Mouse (Mus musculus): ENCODE results near the gene Chpf2. TPM values are rescaled to one million over a fixed set of nuclear protein-coding genes. Genes with fewer than 3 reads are reported as not detected.

Gene Chpf2
- polyA plus RNA-seq, 1 experiment from 2014 or later, result 10.5 TPM

- Histone ChIP-seq H3K4me3 (replicated peaks) (no peak overlapping the region), H3K9me3 (replicated peaks) (no peaks in the 10 kb centered on the region), H3K4me2 (no peak overlapping the region), H3K27ac (replicated peaks) (no peak overlapping the region), H3K9ac (no peak overlapping the region), H3K4me1 (replicated peaks) (peaks cover 23% of the 10 kb centered on the region), H3K36me3 (replicated peaks) (no peaks in the 10 kb centered on the region), H3K27me3 (peaks cover 87% of the 10 kb centered on the region)
- WGBS (ENCODE audit: insufficient replicate concordance), result 37% methylated on average over 14 of the region's 14 CpGs
- ATAC-seq (ENCODE audit: insufficient read depth), result no peak
Measured at GRCm38 (mm10) chr5:24605980-24606665, 19.6 kb downstream of the Chpf2 start.

- Histone ChIP-seq H3K27me3 (peaks cover 54% of the 10 kb centered on the region), H3K4me3 (replicated peaks) (no peak overlapping the region), H3K9me3 (replicated peaks) (no peaks in the 10 kb centered on the region), H3K4me1 (replicated peaks) (0 out of 2 replicates have a peak, but pooled peaks cover 4% of the 10 kb centered on the region), H3K9ac (no peak overlapping the region), H3K4me2 (no peak overlapping the region), H3K27ac (replicated peaks) (no peak overlapping the region), H3K36me3 (replicated peaks) (no peaks in the 10 kb centered on the region)
- 13% methylated on average over 5 of the region's 5 CpGs for WGBS (ENCODE audit: insufficient replicate concordance)
- ATAC-seq (ENCODE audit: insufficient read depth), result no peak
Measured at GRCm38 (mm10) chr5:24609388-24609787, 22.8 kb downstream of the Chpf2 start.

GRCm38 (mm10) chr5:24611366-24612301, 25.1 kb downstream of the Chpf2 start:
- no peak overlapping the region for H3K9ac ChIP-seq
- no peak overlapping the region for H3K27ac ChIP-seq (replicated peaks)
- no peaks in the 10 kb centered on the region for H3K36me3 ChIP-seq (replicated peaks)
- no peak overlapping the region for H3K4me2 ChIP-seq
- WGBS (ENCODE audit: insufficient replicate concordance), result 58% methylated on average over 7 of the region's 7 CpGs
- H3K27me3 ChIP-seq, result peaks cover 32% of the 10 kb centered on the region
- H3K9me3 ChIP-seq (replicated peaks), result no peaks in the 10 kb centered on the region
- no peak for ATAC-seq (ENCODE audit: insufficient read depth)
- no peak overlapping the region for H3K4me3 ChIP-seq (replicated peaks)
- no peaks in the 10 kb centered on the region for H3K4me1 ChIP-seq (replicated peaks)

GRCm38 (mm10) chr5:24612302-24612649, 25.7 kb downstream of the Chpf2 start:
- no peak for ATAC-seq (ENCODE audit: insufficient read depth)
- WGBS (ENCODE audit: insufficient replicate concordance), result 72% methylated on average over 5 of the region's 5 CpGs
- Histone ChIP-seq H3K27me3 (peaks cover 25% of the 10 kb centered on the region), H3K9ac (no peak overlapping the region), H3K27ac (replicated peaks) (no peak overlapping the region), H3K4me2 (no peak overlapping the region), H3K36me3 (replicated peaks) (no peaks in the 10 kb centered on the region), H3K4me1 (replicated peaks) (no peaks in the 10 kb centered on the region), H3K9me3 (replicated peaks) (no peaks in the 10 kb centered on the region), H3K4me3 (replicated peaks) (no peak overlapping the region)

- WGBS (ENCODE audit: insufficient replicate concordance), result 53% methylated on average over 6 of the region's 6 CpGs
- H3K9ac ChIP-seq, result no peak overlapping the region
- no peaks in the 10 kb centered on the region for H3K36me3 ChIP-seq (replicated peaks)
- no peak overlapping the region for H3K27ac ChIP-seq (replicated peaks)
- ATAC-seq (ENCODE audit: insufficient read depth), result no peak
- peaks cover 2% of the 10 kb centered on the region; the same call in 1 of the 2 replicates for H3K27me3 ChIP-seq
- no peak overlapping the region for H3K4me2 ChIP-seq
- no peak overlapping the region for H3K4me3 ChIP-seq (replicated peaks)
- H3K9me3 ChIP-seq (replicated peaks), result no peaks in the 10 kb centered on the region
- H3K4me1 ChIP-seq (replicated peaks), result no peaks in the 10 kb centered on the region
Measured at GRCm38 (mm10) chr5:24615097-24615496, 28.6 kb downstream of the Chpf2 start.

GRCm38 (mm10) chr5:24618921-24619320, 32.4 kb downstream of the Chpf2 start:
- H3K9ac ChIP-seq, result no peak overlapping the region
- H3K9me3 ChIP-seq (replicated peaks), result no peaks in the 10 kb centered on the region
- no peak overlapping the region for H3K4me3 ChIP-seq (replicated peaks)
- no peak for ATAC-seq (ENCODE audit: insufficient read depth)
- H3K4me2 ChIP-seq, result no peak overlapping the region
- WGBS (ENCODE audit: insufficient replicate concordance), result 54% methylated on average over 3 of the region's 3 CpGs
- no peaks in the 10 kb centered on the region for H3K36me3 ChIP-seq (replicated peaks)
- H3K4me1 ChIP-seq (replicated peaks), result no peaks in the 10 kb centered on the region
- no peak overlapping the region for H3K27ac ChIP-seq (replicated peaks)
- peaks cover 36% of the 10 kb centered on the region for H3K27me3 ChIP-seq

- ATAC-seq (ENCODE audit: insufficient read depth), result no peak
- H3K4me1 ChIP-seq (replicated peaks), result no peaks in the 10 kb centered on the region
- no peaks in the 10 kb centered on the region for H3K9me3 ChIP-seq (replicated peaks)
- H3K4me3 ChIP-seq (replicated peaks), result no peak overlapping the region
- no peak overlapping the region for H3K27ac ChIP-seq (replicated peaks)
- WGBS (ENCODE audit: insufficient replicate concordance), result 57% methylated on average over 8 of the region's 8 CpGs
- H3K4me2 ChIP-seq, result no peak overlapping the region
- no peaks in the 10 kb centered on the region for H3K36me3 ChIP-seq (replicated peaks)
- peaks cover 48% of the 10 kb centered on the region for H3K27me3 ChIP-seq
- no peak overlapping the region for H3K9ac ChIP-seq
Measured at GRCm38 (mm10) chr5:24620116-24620515, 33.6 kb downstream of the Chpf2 start.

GRCm38 (mm10) chr5:24620626-24621025, 34.1 kb downstream of the Chpf2 start:
- Histone ChIP-seq H3K36me3 (replicated peaks) (no peaks in the 10 kb centered on the region), H3K4me1 (replicated peaks) (no peaks in the 10 kb centered on the region), H3K27me3 (peaks cover 48% of the 10 kb centered on the region), H3K4me2 (no peak overlapping the region), H3K9ac (no peak overlapping the region), H3K27ac (replicated peaks) (no peak overlapping the region), H3K9me3 (replicated peaks) (no peaks in the 10 kb centered on the region), H3K4me3 (replicated peaks) (no peak overlapping the region)
- ATAC-seq (ENCODE audit: insufficient read depth), result no peak
- 66% methylated on average over 8 of the region's 8 CpGs for whole genome bisulfite sequencing (ENCODE audit: insufficient replicate concordance)

GRCm38 (mm10) chr5:24622386-24623040, 36.0 kb downstream of the Chpf2 start:
- H3K27ac ChIP-seq (replicated peaks), result no peak overlapping the region
- H3K27me3 ChIP-seq, result peaks cover 48% of the 10 kb centered on the region
- no peak overlapping the region for H3K4me2 ChIP-seq
- no peaks in the 10 kb centered on the region for H3K36me3 ChIP-seq (replicated peaks)
- no peaks in the 10 kb centered on the region for H3K9me3 ChIP-seq (replicated peaks)
- no peak for ATAC-seq (ENCODE audit: insufficient read depth)
- H3K4me1 ChIP-seq (replicated peaks), result no peaks in the 10 kb centered on the region
- 57% methylated on average over 7 of the region's 7 CpGs for whole genome bisulfite sequencing (ENCODE audit: insufficient replicate concordance)
- no peak overlapping the region for H3K4me3 ChIP-seq (replicated peaks)
- H3K9ac ChIP-seq, result no peak overlapping the region

GRCm38 (mm10) chr5:24623041-24623985, 36.8 kb downstream of the Chpf2 start:
- ATAC-seq (ENCODE audit: insufficient read depth), result no peak
- Histone ChIP-seq H3K4me3 (replicated peaks) (no peak overlapping the region), H3K4me1 (replicated peaks) (no peaks in the 10 kb centered on the region), H3K27ac (replicated peaks) (no peak overlapping the region), H3K4me2 (no peak overlapping the region), H3K36me3 (replicated peaks) (no peaks in the 10 kb centered on the region), H3K27me3 (peaks cover 48% of the 10 kb centered on the region), H3K9me3 (replicated peaks) (no peaks in the 10 kb centered on the region), H3K9ac (no peak overlapping the region)
- WGBS (ENCODE audit: insufficient replicate concordance), result 34% methylated on average over 8 of the region's 8 CpGs

All from liver, embryonic 15.5 days (tissue).